In the genomic region with DNA sequence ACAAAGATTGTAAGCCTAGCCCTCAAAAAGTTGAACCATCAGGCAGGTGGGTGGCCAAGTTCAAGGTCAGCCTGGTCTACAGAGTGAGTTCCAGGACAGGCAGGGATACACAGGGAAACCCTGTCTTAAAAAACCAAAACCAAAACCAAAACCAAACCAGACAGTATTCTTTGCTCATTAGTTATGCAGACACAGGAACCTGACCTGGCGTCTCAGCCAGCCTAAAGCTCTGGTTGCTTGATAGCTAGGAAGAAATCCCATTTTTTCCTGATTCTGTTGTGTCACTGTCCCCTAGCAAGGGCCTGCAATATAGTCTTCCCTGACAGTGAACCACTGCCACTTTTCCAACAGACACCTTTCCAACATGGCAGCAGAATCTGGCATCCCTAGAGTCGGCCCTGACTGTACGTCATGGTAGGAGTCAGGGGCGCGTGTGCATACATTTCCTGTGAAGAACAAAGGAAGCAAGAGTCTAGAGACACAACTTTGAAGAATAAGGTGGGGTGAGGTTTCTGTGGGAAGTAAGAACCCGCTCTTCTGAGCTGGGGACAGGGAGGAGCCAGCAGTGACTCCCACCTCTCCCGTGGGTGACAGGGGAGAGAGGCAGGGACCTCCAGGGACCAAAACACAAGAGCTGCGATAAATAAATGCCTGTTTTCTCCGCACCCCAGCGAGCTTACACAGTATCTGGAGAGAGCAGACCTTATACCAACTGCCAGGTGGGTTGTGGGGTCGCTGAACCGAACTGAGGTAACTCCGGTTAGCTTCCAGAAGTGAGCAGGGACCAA, we compare ENCODE assay signal across 11 mouse cellular contexts. TPM values are rescaled to one million over a fixed set of nuclear protein-coding genes. Genes with fewer than 3 reads are reported as not detected.
DNase-seq lines count a peak whose midpoint lies in the region; ATAC-seq and TF ChIP-seq lines count a peak whose summit lies in the region.
"Had no signal": no experiment of that assay in that cellular context is flagged by ENCODE, and none has a peak within 500 bp of the region (broad histone marks: within the 10 kb centered on the region; RNA-seq: fewer than 3 reads in every experiment).

No protein-coding gene starts in this region.

- TF ChIP-seq POLR2A in limb, embryonic 14.5 days (IDR thresholded peaks at IDR 0.05; ENCODE audit: borderline replicate concordance, extremely low read depth, insufficient read depth, insufficient read length), result no peak

- H3K9me3 ChIP-seq in limb, embryonic 12.5 days, result no peaks in the 10 kb centered on the region
- H3K9me3 ChIP-seq in limb, embryonic 10.5 days (replicated peaks), result no peaks in the 10 kb centered on the region
- no peaks in the 10 kb centered on the region for H3K9me3 ChIP-seq in limb, embryonic 14.5 days (ENCODE audit: control insufficient read depth, low read length)
- no peaks in the 10 kb centered on the region for H3K9me3 ChIP-seq in forebrain, embryonic 14.5 days (replicated peaks; ENCODE audit: control insufficient read depth, low read length)
- H3K9me3 ChIP-seq: midbrain, embryonic 13.5 days had no signal

- no peak for ATAC-seq in limb, embryonic 12.5 days (ENCODE audit: insufficient number of reproducible peaks, insufficient read depth, low FRiP score, low TSS enrichment, low read depth)
- no peak for ATAC-seq in limb, embryonic 14.5 days (ENCODE audit: low FRiP score, low read depth)
- no peak for ATAC-seq in forebrain, embryonic 14.5 days
- ATAC-seq: midbrain, embryonic 13.5 days; Patski had no signal

- DNase-seq in limb, embryonic 10.5 days (ENCODE audit: low spot score), result no peak
- DNase-seq in R1 (ENCODE audit: low read depth, low spot score), result peak; percentile 64
- no peak for DNase-seq in limb, embryonic 14.5 days (ENCODE audit: low spot score)
- peak; percentile 81 for DNase-seq in thymus, postnatal 0 days (ENCODE audit: low spot score)
- DNase-seq in frontal cortex, postnatal 14 days (ENCODE audit: low spot score in 2 of 2), result no peak
- no peak for DNase-seq in forebrain, embryonic 14.5 days (ENCODE audit: low spot score)
- DNase-seq in urinary bladder, postnatal 10 days (ENCODE audit: low spot score), result no peak
- DNase-seq: kidney, adult 8-10 months had no signal

- 89% methylated on average over 13 of the region's 13 CpGs for WGBS in limb, embryonic 12.5 days
- 93% methylated on average over 13 of the region's 13 CpGs for WGBS in limb, embryonic 10.5 days
- WGBS in limb, embryonic 14.5 days, result 89% methylated on average over 13 of the region's 13 CpGs
- WGBS in forebrain, embryonic 14.5 days, result 88% methylated on average over 13 of the region's 13 CpGs

- peaks cover 90% of the 10 kb centered on the region for H3K36me3 ChIP-seq in limb, embryonic 12.5 days
- peaks cover 92% of the 10 kb centered on the region for H3K36me3 ChIP-seq in limb, embryonic 10.5 days
- peaks cover 92% of the 10 kb centered on the region for H3K36me3 ChIP-seq in limb, embryonic 14.5 days (ENCODE audit: control insufficient read depth, insufficient read depth, low read length)
- peaks cover 68% of the 10 kb centered on the region for H3K36me3 ChIP-seq in forebrain, embryonic 14.5 days (ENCODE audit: control insufficient read depth, insufficient read depth, low read length)

- H3K4me2 ChIP-seq in limb, embryonic 12.5 days, result no peak overlapping the region
- H3K4me2 ChIP-seq in limb, embryonic 14.5 days (replicated peaks; ENCODE audit: low read depth, low read length, severe bottlenecking), result no peak overlapping the region
- H3K4me2 ChIP-seq in forebrain, embryonic 14.5 days (ENCODE audit: low read length), result no peak overlapping the region
- H3K4me2 ChIP-seq: midbrain, embryonic 13.5 days had no signal

- peaks cover 23% of the 10 kb centered on the region for H3K4me1 ChIP-seq in limb, embryonic 12.5 days (replicated peaks)
- H3K4me1 ChIP-seq in limb, embryonic 10.5 days, result peaks cover 22% of the 10 kb centered on the region
- peaks cover 24% of the 10 kb centered on the region for H3K4me1 ChIP-seq in limb, embryonic 14.5 days (ENCODE audit: control insufficient read depth, insufficient read depth, low read length)
- H3K4me1 ChIP-seq in forebrain, embryonic 14.5 days (ENCODE audit: control insufficient read depth, insufficient read depth, low read length), result peaks cover 6% of the 10 kb centered on the region

- H3K27ac ChIP-seq in limb, embryonic 12.5 days, result 0 out of 2 replicates have a peak overlapping the region, but pooled peaks have one; percentile 35
- H3K27ac ChIP-seq in limb, embryonic 10.5 days, result no peak overlapping the region
- H3K27ac ChIP-seq in limb, embryonic 14.5 days (replicated peaks; ENCODE audit: low read depth, low read length), result 0 out of 2 replicates have a peak overlapping the region, but pooled peaks have one; percentile 26
- H3K27ac ChIP-seq in forebrain, embryonic 14.5 days (ENCODE audit: low read depth, low read length), result no peak overlapping the region
- H3K27ac ChIP-seq: midbrain, embryonic 13.5 days had no signal

- no peak overlapping the region for H3K4me3 ChIP-seq in limb, embryonic 12.5 days (replicated peaks)
- no peak overlapping the region for H3K4me3 ChIP-seq in limb, embryonic 10.5 days
- H3K4me3 ChIP-seq in limb, embryonic 14.5 days (replicated peaks; ENCODE audit: low read length), result no peak overlapping the region
- no peak overlapping the region for H3K4me3 ChIP-seq in forebrain, embryonic 14.5 days (ENCODE audit: low read depth, low read length)
- H3K4me3 ChIP-seq: midbrain, embryonic 13.5 days had no signal

- no peaks in the 10 kb centered on the region for H3K27me3 ChIP-seq in limb, embryonic 12.5 days
- no peaks in the 10 kb centered on the region for H3K27me3 ChIP-seq in limb, embryonic 10.5 days (ENCODE audit: low read depth, poor library complexity, severe bottlenecking)
- H3K27me3 ChIP-seq in limb, embryonic 14.5 days (ENCODE audit: control insufficient read depth, insufficient read depth, low read length), result no peaks in the 10 kb centered on the region
- H3K27me3 ChIP-seq in forebrain, embryonic 14.5 days (replicated peaks; ENCODE audit: control insufficient read depth, insufficient read depth, low read length), result no peaks in the 10 kb centered on the region
- H3K27me3 ChIP-seq: midbrain, embryonic 13.5 days; Patski had no signal

- H3K9ac ChIP-seq in limb, embryonic 12.5 days (replicated peaks), result no peak overlapping the region
- no peak overlapping the region for H3K9ac ChIP-seq in limb, embryonic 14.5 days (ENCODE audit: low read depth, low read length, severe bottlenecking)
- H3K9ac ChIP-seq in forebrain, embryonic 14.5 days (ENCODE audit: low read length), result no peak overlapping the region
- H3K9ac ChIP-seq: midbrain, embryonic 13.5 days had no signal

RNA-seq across cellular contexts. Expression of a gene that starts 10.5 kb away (rescaled TPM):
- 28.3 and 28.4 TPM in 2 replicates for polyA plus RNA-seq in limb, embryonic 12.5 days (2016; fragmentation: Nextera tagmentation; extraction: Ambion mirVana)
- polyA plus RNA-seq in limb, embryonic 10.5 days (2016; fragmentation: Nextera tagmentation; extraction: Ambion mirVana), result 41.3 and 48.3 TPM in 2 replicates
- 19.5 and 20.4 TPM in 2 replicates for polyA plus RNA-seq in limb, embryonic 14.5 days (2012; rRNA removed)
- 20.6 and 24.0 TPM in 2 replicates for polyA plus RNA-seq in limb, embryonic 14.5 days (2014; fragmentation: Nextera tagmentation; extraction: Ambion mirVana)
- 21.3 and 22.4 TPM in 2 replicates for polyA plus RNA-seq in thymus, postnatal 0 days (2015; fragmentation: Nextera tagmentation; extraction: Ambion mirVana)
- polyA plus RNA-seq in forebrain, embryonic 14.5 days (2014; fragmentation: Nextera tagmentation; extraction: Ambion mirVana), result 25.1 and 33.2 TPM in 2 replicates

RNA-seq across cellular contexts. Expression of a gene that starts 10.6 kb away (rescaled TPM):
- 47.8 and 48.9 TPM in 2 replicates for polyA plus RNA-seq in limb, embryonic 12.5 days (2016; fragmentation: Nextera tagmentation; extraction: Ambion mirVana)
- polyA plus RNA-seq in limb, embryonic 10.5 days (2016; fragmentation: Nextera tagmentation; extraction: Ambion mirVana), result 51.6 and 53.4 TPM in 2 replicates
- 59.5 and 64.7 TPM in 2 replicates for polyA plus RNA-seq in limb, embryonic 14.5 days (2012; rRNA removed)
- polyA plus RNA-seq in limb, embryonic 14.5 days (2014; fragmentation: Nextera tagmentation; extraction: Ambion mirVana), result 50.6 and 55.0 TPM in 2 replicates
- polyA plus RNA-seq in thymus, postnatal 0 days (2015; fragmentation: Nextera tagmentation; extraction: Ambion mirVana), result 46.9 and 50.1 TPM in 2 replicates
- 55.4 and 55.5 TPM in 2 replicates for polyA plus RNA-seq in forebrain, embryonic 14.5 days (2014; fragmentation: Nextera tagmentation; extraction: Ambion mirVana)

RNA-seq across cellular contexts. Expression of a gene that starts 10.6 kb away (rescaled TPM):
- 2.3 and 2.6 TPM in 2 replicates for polyA plus RNA-seq in limb, embryonic 12.5 days (2016; fragmentation: Nextera tagmentation; extraction: Ambion mirVana)
- polyA plus RNA-seq in limb, embryonic 10.5 days (2016; fragmentation: Nextera tagmentation; extraction: Ambion mirVana), result 0.81 and 2.1 TPM in 2 replicates
- 1.3 and 1.4 TPM in 2 replicates for polyA plus RNA-seq in limb, embryonic 14.5 days (2012; rRNA removed)
- polyA plus RNA-seq in limb, embryonic 14.5 days (2014; fragmentation: Nextera tagmentation; extraction: Ambion mirVana), result 0.72 and 1.4 TPM in 2 replicates
- 1.8 TPM in 2 replicates for polyA plus RNA-seq in thymus, postnatal 0 days (2015; fragmentation: Nextera tagmentation; extraction: Ambion mirVana)
- polyA plus RNA-seq in forebrain, embryonic 14.5 days (2014; fragmentation: Nextera tagmentation; extraction: Ambion mirVana), result 1.8 and 3.6 TPM in 2 replicates

RNA-seq across cellular contexts. Expression of a gene that starts 29.7 kb away (rescaled TPM):
- 8.1 and 8.9 TPM in 2 replicates for polyA plus RNA-seq in limb, embryonic 12.5 days (2016; fragmentation: Nextera tagmentation; extraction: Ambion mirVana)
- 5.5 and 6.8 TPM in 2 replicates for polyA plus RNA-seq in limb, embryonic 10.5 days (2016; fragmentation: Nextera tagmentation; extraction: Ambion mirVana)
- 17.6 and 20.8 TPM in 2 replicates for polyA plus RNA-seq in limb, embryonic 14.5 days (2012; rRNA removed)
- polyA plus RNA-seq in limb, embryonic 14.5 days (2014; fragmentation: Nextera tagmentation; extraction: Ambion mirVana), result 5.0 and 5.2 TPM in 2 replicates
- 3.9 and 4.6 TPM in 2 replicates for polyA plus RNA-seq in thymus, postnatal 0 days (2015; fragmentation: Nextera tagmentation; extraction: Ambion mirVana)
- 5.9 and 6.6 TPM in 2 replicates for polyA plus RNA-seq in forebrain, embryonic 14.5 days (2014; fragmentation: Nextera tagmentation; extraction: Ambion mirVana)

Comparison
In these comparisons a context has a peak if more than half of its experiments do, and no peak if none do; other contexts are left out.
1. H3K27ac ChIP-seq: peak in limb, embryonic 12.5 days (single experiment) and limb, embryonic 14.5 days (single experiment); none in limb, embryonic 10.5 days (single experiment) and forebrain, embryonic 14.5 days (single experiment).
2. DNase-seq: peak in R1 (single experiment) and thymus, postnatal 0 days (single experiment); none in limb, embryonic 10.5 days (single experiment), limb, embryonic 14.5 days (single experiment), frontal cortex, postnatal 14 days (0 of 2), forebrain, embryonic 14.5 days (single experiment) and urinary bladder, postnatal 10 days (single experiment).